Mouse (Mus musculus): ENCODE measurements around the gene Steap1. TPM values are rescaled to one million over a fixed set of nuclear protein-coding genes. Genes with fewer than 3 reads are reported as not detected.

Steap1 gene
- under 1 TPM in 1 of 2 experiments, not detected in 1; 0.31 TPM for total RNA-seq (2021)
- long read RNA-seq, experiment 1, result 0 reads
- long read RNA-seq, experiment 2, result 0 reads

GRCm38 (mm10) chr5:5748866-5749682 lies at the start of gene Steap1:
Gene Steap1, minus strand, starts transcription at chr5:5749326.
- peak; percentile 85 to 93 for DNase-seq

DNA sequence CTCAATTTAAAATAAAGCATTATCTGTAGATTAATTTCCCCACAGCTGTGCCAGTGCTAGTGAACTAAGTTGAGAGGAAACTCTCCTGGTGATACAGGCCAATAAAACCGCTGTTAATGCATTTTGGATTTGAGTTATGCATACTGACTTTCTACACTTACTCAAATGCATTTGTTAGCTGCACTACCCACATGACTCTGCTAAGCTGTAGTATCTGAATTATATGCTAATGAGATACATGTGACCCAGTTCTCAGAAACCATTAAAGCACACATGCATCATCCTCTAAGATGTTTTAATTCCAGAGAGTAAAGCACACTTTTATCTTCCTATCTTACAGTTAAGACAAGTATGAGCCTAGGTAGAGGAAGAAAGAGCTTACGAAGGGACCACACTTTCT lies 38.0 kb upstream of the Steap1 start:
- DNase-seq, result no peak

DNA sequence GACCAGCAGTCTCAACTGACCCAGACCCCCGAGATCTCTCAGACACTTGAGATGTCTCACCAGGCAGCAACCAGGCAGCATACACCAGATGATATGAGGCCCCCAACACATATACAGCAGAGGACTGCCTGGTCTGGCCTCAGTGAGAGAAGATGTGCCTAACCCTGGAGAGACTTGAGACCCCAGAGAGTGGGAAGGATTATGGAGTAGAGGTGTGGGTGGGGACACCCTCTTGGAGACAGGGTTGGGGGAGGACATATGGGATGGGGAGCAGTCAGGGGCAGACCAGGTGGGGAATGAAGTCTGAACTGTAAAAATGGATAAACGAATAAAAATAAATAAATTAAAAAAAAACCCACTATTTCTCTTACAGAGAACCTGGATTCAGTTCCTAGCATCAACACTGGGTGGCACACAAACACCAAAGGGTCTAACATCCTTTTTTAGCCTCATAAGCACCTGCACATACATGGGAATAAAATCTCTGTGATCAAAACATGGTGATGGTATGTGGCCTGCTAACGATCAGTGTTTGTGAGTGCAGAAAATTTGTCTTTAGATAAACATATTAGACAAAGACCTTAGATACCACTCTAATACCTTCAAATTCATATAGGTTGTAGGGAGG lies 7.4 kb upstream of the Steap1 start:
- DNase-seq, result no peak

DNA sequence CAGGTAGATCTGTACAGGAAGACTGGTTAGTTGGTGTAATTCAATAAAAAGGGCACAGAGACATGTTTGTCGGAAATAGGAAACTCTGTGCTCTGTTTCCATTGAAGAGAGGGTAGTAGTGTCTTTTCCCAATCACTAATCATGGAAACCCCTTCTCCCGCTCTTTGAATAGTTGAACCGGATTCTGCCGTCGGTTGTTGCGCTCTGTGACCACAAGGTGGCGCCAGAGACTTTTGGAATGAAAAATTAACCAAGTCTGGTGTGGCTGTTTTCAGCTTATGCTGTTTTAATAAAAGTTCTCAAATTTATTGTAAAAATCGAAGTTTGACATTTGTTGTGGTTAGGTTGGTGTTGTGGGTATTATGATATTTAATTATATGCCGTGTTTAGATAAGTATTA lies 5.9 kb upstream of the Steap1 start:
- DNase-seq, result peak; percentile 9 to 81

GRCm38 (mm10) chr5:5749772-5750222 lies 671 bp upstream of the Steap1 start:
- peak; percentile 16 to 68 for DNase-seq

GRCm38 (mm10) chr5:5734445-5734844 lies 14.7 kb downstream of the Steap1 start:
- no peak for DNase-seq

GRCm38 (mm10) chr5:5732858-5733257 lies 16.3 kb downstream of the Steap1 start:
- no peak for DNase-seq

- no peak for DNase-seq
Observed at GRCm38 (mm10) chr5:5732208-5732607, 16.9 kb downstream of the Steap1 start.

GRCm38 (mm10) chr5:5729904-5730303 lies 19.2 kb downstream of the Steap1 start:
- no peak for DNase-seq

DNA sequence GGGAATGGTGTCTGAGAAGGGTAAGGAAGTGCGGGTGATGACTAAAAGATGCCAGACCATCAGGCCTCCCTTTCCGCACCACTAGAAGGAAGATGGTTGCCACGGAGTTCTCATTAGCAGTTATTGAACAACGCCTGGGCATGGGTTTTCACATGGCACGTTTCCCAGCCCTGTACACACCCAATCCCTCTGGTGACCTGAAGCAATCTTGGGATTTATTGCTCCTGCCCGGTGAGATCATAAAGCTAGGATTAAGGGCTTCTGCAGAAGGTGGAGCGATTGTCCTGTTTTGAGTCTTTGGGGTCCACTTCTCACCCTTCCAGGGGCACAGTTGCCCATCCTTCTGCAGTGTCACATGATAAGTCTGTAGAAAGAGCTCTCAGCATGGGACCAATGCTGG lies 26.9 kb downstream of the Steap1 start:
- DNase-seq, result no peak

DNA sequence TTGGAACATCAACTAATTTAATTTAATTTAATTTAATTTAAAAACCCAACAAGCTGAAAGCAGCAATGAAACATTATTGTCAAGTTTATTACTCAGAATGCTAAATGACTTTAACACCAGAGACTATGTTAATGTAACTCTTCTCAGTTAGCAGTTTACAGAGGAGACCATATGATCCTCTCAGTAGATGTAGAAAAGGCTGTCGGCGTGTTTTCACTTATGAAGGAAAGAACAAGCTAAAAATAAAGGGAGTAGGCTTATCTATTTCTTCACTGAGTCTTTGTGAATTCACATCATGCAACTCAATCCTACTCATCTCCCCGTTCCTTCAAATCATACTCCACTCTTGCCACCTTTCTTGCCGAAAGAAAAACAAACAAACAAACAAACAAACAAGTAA lies 38.1 kb downstream of the Steap1 start:
- DNase-seq, result no peak

DNA sequence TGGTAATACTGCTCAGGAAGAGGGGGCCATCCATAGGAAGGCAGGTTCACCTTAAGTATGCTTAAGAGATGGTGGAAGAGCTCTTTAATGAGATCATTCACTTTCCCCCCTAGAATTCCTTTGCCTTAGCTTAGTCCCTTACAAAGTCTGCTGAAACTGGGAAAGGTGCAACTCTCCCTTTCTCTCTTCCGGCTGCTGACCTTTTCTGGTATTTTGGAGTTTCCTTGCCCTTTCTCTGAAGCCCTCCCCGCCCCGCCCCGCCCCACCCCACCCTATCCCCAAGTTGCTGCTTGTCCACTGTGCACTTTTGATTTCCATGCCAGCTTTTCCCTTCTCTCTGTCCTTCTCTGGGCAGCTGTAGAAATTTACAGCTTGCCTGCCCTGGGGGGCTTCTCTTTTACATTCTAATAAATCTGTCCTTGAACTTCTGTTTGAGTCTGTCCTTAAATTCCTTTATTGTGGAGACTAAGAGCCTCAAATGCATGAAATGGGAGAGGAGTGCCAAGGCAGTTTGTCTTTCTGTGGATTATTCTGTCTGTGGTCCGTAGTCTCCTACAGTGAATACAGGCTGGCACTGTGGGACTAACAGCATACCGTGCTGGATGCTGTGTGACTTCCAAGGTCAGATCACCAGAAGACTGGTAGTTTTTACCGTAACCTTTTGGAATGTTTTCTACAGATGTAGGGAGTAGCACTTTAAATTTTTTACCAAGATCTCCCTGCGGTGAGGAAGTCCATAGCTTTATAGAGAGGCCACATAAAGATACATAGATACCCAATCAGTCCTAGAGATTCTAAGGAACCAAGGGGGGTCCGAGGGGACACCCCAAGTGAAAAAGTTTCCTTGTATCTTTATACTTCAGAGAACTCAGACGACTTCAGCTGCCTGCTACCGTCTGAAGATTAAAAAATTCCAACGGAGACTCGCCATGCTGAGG lies 41.5 kb downstream of the Steap1 start:
- DNase-seq, result no peak

- no peak for DNase-seq
Observed at GRCm38 (mm10) chr5:5705019-5705418, 44.1 kb downstream of the Steap1 start.

DNA sequence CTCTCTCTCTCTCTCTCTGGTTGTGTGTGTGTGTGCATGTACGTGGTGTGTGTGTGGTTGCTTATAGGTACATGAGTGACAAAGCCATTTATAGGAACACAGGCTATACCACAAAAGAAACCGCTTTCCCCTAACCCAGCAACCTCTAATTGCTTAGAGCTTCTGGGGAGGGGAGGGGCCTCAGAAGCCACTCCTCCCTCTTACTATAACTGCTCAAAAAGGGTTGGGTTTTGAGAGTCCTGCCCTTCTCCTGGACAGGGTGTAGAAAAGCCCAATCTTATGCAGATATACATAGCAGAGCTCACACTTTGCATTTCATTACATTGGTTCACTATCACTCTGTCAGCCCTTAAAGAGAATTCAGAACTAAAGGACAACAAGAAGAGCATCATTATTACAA lies 48.7 kb downstream of the Steap1 start:
- no peak for DNase-seq

DNA sequence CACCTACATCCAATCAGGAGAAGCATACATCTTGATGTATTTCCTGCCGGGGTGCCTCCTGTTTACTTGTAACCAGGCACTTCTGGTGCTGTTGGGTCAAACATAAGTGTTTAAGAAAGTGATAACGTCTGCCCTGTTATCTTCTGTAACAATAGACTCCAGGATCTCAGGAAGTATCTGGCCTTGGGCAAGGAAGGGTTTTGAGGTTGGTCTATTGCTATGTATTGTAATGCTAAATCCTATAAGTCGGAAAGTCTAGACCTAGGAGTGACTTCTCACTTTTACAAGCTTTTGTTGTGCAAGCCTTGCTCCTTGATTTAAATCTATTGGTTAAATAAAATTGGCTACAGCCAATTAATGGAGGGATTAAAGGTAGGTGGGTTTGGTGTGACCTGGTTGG lies 50.3 kb downstream of the Steap1 start:
- no peak for DNase-seq

DNA sequence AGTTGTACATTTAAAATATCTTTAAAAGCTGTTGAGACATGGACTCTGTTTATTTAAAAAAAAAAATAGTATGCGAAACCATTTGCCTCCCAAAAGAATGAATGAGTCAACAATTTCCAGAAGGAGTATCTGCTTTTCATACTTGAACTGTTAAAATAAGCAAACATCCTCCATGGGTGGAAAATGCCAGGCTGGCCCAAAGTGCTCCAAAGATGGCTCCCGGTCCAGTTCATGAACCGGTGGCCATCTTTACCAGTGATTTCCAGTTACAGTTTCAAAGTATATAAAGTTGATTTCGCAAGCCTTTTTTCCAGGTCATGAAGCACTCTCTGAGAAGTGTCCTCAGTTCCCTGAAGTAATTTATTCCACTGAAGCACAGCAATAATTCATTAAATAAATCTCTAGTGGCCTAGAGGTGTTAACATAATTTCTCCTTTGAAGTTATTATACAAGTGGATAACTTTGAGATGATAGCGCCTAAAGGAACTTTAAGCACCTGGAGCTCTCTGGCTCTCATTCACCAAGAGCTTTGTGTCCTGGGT lies 53.7 kb downstream of the Steap1 start:
- no peak for DNase-seq

- peak; percentile 36 to 43 for DNase-seq
Observed at GRCm38 (mm10) chr5:5693956-5694653, 55.0 kb downstream of the Steap1 start, which contains the start of gene Steap2. Gene Steap2, minus strand, starts transcription at chr5:5694578.

GRCm38 (mm10) chr5:5693541-5693955 lies 55.6 kb downstream of the Steap1 start:
- peak in 1 of 2 experiments; percentile 15 for DNase-seq

DNA sequence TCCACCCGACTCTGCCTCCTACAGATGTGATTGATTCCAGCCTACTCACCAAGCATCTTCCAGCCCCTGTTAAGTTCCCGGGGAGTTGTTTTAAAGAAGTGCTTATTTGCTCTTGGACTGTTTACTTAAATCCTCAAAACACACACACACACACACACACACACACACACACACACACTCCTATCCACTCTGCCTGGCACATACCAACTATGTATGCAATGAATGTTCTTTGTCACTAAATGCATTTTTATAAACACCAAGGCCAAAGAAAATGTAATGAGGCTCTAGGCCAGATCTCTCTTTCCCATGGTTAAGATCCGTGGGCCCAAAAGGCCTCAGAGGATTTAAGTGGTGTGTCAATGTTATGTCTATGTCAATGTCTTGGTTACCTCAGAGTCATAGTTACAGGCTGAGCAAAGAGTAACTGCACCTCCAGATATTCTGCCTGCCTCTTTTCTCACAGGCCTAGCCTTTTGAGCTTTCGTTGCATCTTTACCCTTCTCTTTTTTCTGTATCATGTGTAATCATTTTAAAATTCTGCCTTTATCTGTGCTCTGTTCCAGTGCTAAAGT lies 56.9 kb downstream of the Steap1 start:
- DNase-seq, result no peak

DNA sequence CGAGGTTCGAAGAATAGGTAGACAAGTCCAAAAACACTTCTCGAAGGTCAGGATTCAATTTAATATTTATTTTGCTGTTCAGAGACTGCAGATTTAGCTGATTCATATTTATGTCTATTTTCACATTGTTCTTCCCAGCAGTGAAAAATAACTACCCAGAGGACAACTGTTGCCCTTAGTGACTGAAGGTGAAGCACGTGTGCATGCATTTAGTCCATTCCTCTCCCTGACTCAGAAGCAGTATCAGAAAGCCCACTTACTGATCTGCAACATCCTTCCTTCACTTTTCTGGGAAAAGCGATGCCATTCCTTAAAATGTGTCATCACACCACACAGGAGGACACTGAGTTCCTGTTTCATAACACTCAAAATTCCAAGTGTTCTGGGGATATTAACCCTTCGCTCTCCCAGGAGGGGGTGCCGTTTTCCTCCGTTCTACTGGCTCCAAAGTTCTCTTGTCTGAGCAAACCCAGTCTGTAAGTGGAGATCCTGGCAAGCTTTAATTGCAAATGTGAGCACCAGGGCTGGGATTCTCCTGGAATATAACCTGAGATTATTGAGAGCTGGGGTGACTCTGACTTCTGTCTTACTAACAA lies 60.1 kb downstream of the Steap1 start:
- no peak for DNase-seq

DNA sequence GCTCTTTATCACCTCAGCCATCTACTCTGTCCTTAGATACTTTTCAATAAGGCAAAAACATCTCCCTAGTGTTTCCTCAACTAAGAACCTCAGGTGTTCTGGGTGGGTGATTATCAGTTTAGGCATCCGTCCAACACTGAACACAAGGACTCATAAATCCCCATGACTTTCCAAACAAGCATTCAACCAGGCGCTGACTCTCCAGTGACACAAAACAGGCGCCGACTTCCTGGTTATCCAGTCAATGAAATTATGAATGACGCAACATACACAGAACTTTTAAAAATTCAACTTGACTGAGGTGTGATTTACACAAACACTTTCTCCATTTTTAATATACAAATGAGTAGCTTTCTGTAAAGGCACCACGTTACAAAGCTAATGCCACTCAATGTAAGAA lies 60.9 kb downstream of the Steap1 start:
- DNase-seq, result no peak
